Mouse (Mus musculus) hindbrain, embryonic 10.5 days (tissue): ENCODE data around the gene Nat8f1. TPM values are rescaled to one million over a fixed set of nuclear protein-coding genes. Genes with fewer than 3 reads are reported as not detected.
"Not testable (repeated sequence)": the region's sequence is repeated elsewhere in the genome, so short reads cannot be mapped to it uniquely, and the experiment has no call there.

ENCODE experiments used
- DNase-seq: peaks from one replicate; pipeline ENCODE4 v3.0.0-alpha.2; 2017; ENCODE audit warnings: low spot score
- H3K27ac ChIP-seq: fragments of 300-500 bp; sonication (generic); 2 replicates; pipeline ENCODE4 v1.5.1; 2016; ENCODE audit warnings: mild to moderate bottlenecking, moderate library complexity
- H3K27me3 ChIP-seq: fragments of 300-500 bp; sonication (generic); 2 replicates; pipeline ENCODE4 v1.6.1; 2016; ENCODE audit warnings: mild to moderate bottlenecking; ENCODE audit not compliant: poor library complexity, insufficient read depth, severe bottlenecking
- H3K36me3 ChIP-seq: fragments of 300-500 bp; sonication (generic); 2 replicates; pipeline ENCODE4 v1.6.1; 2016; ENCODE audit warnings: mild to moderate bottlenecking, moderate library complexity
- H3K4me1 ChIP-seq: fragments of 300-500 bp; sonication (generic); replicated peaks from 2 replicates; pipeline ENCODE4 v1.6.1; 2016; ENCODE audit warnings: mild to moderate bottlenecking
- H3K4me3 ChIP-seq: fragments of 300-500 bp; sonication (generic); 2 replicates; pipeline ENCODE4 v1.5.1; 2016; ENCODE audit warnings: mild to moderate bottlenecking, moderate library complexity
- H3K9me3 ChIP-seq: fragments of 300-500 bp; sonication (generic); 2 replicates; pipeline ENCODE4 v1.6.1; 2016; ENCODE audit warnings: mild to moderate bottlenecking, moderate library complexity
- WGBS: fragments of 180-500 bp; shearing (Covaris S2); methylation state at CpG from one replicate; pipeline ENCODE4 v1.1.7; 2016; 5-methylcytosine and 5-hydroxymethylcytosine counted together
- polyA plus RNA-seq: library from polyadenylated mRNA; unstranded; fragments of >200 nt; fragmentation: Nextera tagmentation; extraction: Ambion mirVana; gene quantifications from 2 replicates; pipeline ENCODE4 v1.2.1, GENCODE M21; 2016

The Nat8f1 gene
- polyA plus RNA-seq, 1 experiment from 2014 or later = 7.2 TPM

DNA sequence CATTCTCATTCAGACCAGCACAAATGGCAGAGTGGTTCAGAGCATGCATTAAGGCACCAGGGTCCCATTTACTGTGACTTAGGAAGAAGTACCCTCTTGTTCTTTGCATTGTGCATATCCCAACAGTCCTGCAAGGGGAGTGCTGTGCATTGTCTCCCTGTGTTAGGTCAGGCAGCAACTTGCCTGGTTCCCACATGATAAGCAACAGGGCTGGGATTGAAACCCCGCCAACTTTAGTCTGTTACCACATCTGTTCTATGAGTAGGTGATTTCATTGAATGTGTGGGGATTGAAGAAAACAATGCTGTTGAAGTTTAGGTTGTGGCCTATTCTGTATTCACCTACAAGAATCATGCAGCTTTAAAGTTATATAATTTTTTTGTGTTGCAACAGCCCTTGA lies 11.2 kb upstream of the Nat8f1 start:
- DNase-seq = no peak
- no peak overlapping the region for H3K4me3 ChIP-seq
- no peaks in the 10 kb centered on the region for H3K4me1 ChIP-seq
- no peaks in the 10 kb centered on the region for H3K9me3 ChIP-seq
- H3K36me3 ChIP-seq = peaks cover 88% of the 10 kb centered on the region
- 84% methylated on average over 1 of the region's 1 CpGs for whole genome bisulfite sequencing
- no peaks in the 10 kb centered on the region for H3K27me3 ChIP-seq
- H3K27ac ChIP-seq = no peak overlapping the region

DNA sequence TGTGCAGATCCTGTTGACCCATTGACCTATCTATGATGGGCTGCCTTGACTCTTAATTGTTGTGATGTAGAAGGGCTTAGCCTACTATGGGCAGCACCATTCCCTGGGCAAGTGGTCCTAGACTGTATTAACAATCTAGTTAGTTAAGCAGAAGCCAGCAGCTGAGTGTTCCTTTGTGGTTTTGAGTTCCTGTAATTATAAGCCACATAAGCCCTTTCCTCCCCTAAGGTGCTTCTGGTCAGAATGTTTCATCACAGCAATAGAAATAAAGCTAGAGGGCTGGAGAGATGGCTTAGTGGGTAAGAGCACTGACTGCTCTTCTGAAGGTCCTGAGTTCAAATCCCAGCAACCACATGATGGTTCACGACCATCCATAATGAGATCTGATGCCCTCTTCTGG lies 8.2 kb upstream of the Nat8f1 start:
- Histone ChIP-seq H3K36me3 (peaks cover 70% of the 10 kb centered on the region), H3K4me1 (no peaks in the 10 kb centered on the region), H3K9me3 (no peaks in the 10 kb centered on the region), H3K27ac (no peak overlapping the region), H3K27me3 (no peaks in the 10 kb centered on the region), H3K4me3 (no peak overlapping the region)
- no peak for DNase-seq
- WGBS = 95% methylated on average over 1 of the region's 1 CpGs

DNA sequence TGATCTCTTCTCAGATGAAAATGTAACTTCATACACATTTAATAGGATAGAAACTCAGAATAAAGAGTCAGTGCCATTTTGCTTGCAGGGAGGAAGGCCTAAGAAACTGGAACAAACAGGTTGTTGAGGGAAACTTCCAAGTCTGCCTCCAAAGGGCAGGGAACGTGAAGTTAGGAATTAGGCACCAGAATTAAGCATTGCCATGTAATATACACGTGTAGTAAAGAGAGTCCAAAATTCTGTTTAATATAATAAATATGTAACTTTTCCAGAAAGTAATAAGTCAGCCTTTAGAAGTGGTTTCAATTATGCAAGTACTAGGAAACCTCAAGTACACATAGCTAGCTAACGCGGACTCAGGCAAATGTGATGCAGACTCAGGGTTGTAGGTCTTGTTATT lies 3.9 kb upstream of the Nat8f1 start:
- no peaks in the 10 kb centered on the region for H3K27me3 ChIP-seq
- peaks cover 28% of the 10 kb centered on the region for H3K36me3 ChIP-seq
- H3K27ac ChIP-seq = no peak overlapping the region
- H3K9me3 ChIP-seq = no peaks in the 10 kb centered on the region
- peaks cover 16% of the 10 kb centered on the region for H3K4me1 ChIP-seq
- WGBS = 92% methylated on average over 4 of the region's 4 CpGs
- no peak for DNase-seq
- no peak overlapping the region for H3K4me3 ChIP-seq

DNA sequence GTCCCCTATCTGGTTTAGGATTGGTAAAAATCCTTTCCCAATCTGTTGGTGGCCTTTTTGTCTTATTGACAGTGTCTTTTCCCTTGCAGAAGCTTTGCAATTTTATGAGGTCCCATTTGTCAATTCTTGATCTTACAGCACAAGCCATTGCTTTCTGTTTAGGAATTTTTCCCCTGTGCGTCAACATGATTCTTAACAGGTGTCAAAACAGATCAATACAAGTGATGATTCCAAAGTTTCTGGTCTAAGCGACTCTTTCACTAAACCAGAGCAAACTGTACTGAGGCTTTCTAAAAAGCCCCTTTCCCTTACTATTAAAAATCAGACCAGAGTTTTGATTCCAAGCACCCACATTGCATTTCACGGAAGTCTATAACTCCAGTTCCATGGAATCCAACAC lies 2.9 kb upstream of the Nat8f1 start:
- WGBS = 93% methylated on average over 3 of the region's 3 CpGs
- H3K27me3 ChIP-seq, DNase-seq, H3K4me3 ChIP-seq, H3K27ac ChIP-seq, H3K9me3 ChIP-seq: not testable (repeated sequence)
- Histone ChIP-seq H3K4me1 (peaks cover 17% of the 10 kb centered on the region), H3K36me3 (peaks cover 20% of the 10 kb centered on the region)

DNA sequence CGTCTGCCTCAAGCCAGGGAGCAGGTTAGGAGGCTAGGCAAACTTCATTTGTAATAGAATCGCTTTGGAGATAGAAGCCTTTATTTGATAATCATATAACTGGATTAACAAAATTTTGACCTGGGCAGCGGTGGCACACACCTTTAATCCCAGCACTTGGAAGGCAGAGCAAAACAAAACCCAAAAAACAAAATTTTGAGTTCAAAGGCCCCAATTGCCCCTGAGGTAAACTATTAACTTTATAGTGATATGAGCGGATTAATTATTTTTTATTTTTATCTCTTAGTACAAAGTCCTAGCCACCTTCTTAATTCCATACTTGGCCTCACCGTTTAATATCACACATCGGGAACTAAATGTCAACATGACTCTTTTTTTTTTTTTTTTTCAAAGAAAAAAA lies 1.1 kb upstream of the Nat8f1 start:
- H3K4me1 ChIP-seq = peaks cover 17% of the 10 kb centered on the region
- no peaks in the 10 kb centered on the region for H3K9me3 ChIP-seq
- peak overlapping the region; percentile 91 for H3K27ac ChIP-seq
- DNase-seq = no peak
- peaks cover 5% of the 10 kb centered on the region for H3K36me3 ChIP-seq
- no peaks in the 10 kb centered on the region for H3K27me3 ChIP-seq
- 83% methylated on average over 6 of the region's 6 CpGs for WGBS
- H3K4me3 ChIP-seq = peak overlapping the region; percentile 66

DNA sequence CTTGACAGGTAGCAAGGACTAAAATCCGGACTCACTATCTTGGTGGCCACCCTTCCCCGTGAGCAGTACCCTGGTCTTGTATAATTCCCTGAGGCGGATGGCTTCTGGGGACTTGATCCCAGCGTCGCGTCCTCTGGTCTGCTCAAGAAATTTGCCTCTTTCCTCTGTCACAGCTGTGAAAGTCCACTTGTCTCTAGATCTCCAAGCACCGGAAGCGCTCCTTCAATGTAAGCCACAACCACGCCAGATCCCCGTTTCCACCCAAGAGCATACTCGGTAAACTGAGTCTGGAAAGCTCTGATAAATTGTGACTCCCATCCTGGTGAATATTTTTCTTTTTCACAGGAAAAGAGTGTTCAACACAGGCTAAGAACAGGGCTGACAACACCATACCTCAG lies 347 bp downstream of the Nat8f1 start:
- DNase-seq = no peak
- Histone ChIP-seq H3K4me3 (peak overlapping the region; percentile 66), H3K27me3 (no peaks in the 10 kb centered on the region), H3K9me3 (no peaks in the 10 kb centered on the region), H3K36me3 (no peaks in the 10 kb centered on the region), H3K27ac (peak overlapping the region; percentile 91), H3K4me1 (peaks cover 17% of the 10 kb centered on the region)
- 4% methylated on average over 11 of the region's 11 CpGs for WGBS

DNA sequence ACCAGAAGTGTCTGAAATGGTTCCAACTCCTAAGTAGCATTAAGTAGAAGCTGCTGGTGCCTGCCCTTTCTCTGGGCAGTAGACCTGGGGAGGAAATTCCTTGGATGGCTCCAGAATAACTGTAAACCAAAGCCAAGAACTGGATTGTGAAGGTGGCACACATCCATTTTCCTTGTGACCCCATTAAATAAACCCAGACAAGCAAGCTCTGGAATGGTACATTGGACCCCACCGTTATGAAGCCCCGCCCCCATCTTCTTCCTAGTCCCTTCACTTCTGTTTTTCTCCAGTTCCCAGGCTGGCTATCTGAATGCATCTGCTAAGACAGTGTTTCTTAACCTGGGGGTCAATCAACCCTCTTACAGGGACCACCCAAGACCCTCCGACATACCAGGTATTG lies 3.9 kb downstream of the Nat8f1 start, which contains the start of gene Tprkb:
Gene Tprkb, plus strand, starts transcription at position 279 of the 400 bp plus-strand sequence.
- Histone ChIP-seq H3K9me3 (no peaks in the 10 kb centered on the region), H3K27me3 (no peaks in the 10 kb centered on the region), H3K36me3 (no peaks in the 10 kb centered on the region), H3K4me1 (peaks cover 16% of the 10 kb centered on the region), H3K4me3 (no peak within 1 kb of the TSS), H3K27ac (no peak within 1 kb of the TSS)
- 86% methylated on average over 3 of the region's 3 CpGs for WGBS
- no peak for DNase-seq

DNA sequence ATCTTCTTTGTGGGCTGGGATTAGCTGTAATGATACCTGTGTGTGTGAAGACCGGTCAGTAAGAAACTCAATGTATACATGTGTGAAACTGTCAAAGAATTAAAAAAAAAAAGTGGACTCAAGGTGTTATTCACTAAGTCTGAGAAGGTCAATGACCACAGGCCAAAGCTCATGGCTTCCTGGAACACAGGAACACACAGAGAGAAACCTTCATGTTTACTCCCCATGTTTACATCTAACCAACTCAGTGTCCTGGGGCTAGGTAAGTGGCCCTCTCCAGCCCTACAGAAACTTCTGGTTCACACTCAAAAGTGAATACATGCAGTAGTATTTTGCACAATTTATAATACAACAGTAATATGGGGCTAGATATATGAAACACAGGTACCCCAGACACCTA lies 5.8 kb downstream of the Nat8f1 start:
- peaks cover 4% of the 10 kb centered on the region for H3K4me1 ChIP-seq
- H3K36me3 ChIP-seq = no peaks in the 10 kb centered on the region
- 96% methylated on average over 1 of the region's 1 CpGs for WGBS
- no peaks in the 10 kb centered on the region for H3K9me3 ChIP-seq
- DNase-seq = no peak
- H3K27ac ChIP-seq = no peak overlapping the region
- no peaks in the 10 kb centered on the region for H3K27me3 ChIP-seq
- no peak overlapping the region for H3K4me3 ChIP-seq

DNA sequence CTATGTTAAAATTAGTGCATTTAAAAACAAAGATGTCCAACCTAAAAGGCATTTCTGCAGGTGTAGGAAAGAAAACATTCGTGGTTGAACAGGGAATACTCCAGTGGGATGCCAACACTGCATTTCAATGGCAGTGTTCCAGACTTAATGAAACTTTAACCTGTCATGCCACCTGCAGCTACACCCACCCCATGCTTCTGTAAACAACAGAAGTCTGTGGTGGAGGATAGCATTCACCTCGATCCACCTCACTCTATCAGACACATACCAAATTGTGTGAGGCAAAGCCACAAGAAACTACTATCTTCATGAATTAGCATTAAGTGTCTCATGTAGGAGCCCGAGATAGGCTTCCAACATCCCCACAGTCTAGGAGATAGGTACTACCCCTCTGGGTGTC lies 7.1 kb downstream of the Nat8f1 start:
- WGBS = 77% methylated on average over 3 of the region's 3 CpGs

DNA sequence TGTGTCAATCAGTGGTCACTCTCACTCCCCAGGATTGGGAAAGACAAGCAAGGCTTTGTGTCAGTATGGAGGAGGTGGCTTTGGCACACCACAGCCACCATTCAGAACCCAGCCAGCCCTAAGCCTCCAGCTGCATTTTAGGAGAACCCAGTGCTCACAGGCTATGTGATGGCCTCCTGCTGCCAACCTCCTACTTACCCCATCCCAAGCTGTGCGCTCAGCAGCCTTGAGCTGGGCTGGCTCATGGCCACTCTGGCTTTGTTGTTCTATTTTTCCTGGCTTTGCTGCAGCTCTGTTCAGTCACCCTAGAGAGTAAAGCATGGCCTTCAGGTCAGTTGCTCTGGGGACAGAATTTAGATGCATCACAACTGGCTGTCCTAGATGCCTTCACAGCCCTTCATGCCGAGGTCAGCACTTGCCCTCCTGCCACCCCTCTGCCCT lies 8.6 kb downstream of the Nat8f1 start:
- not testable (repeated sequence) for DNase-seq, H3K27ac ChIP-seq, H3K27me3 ChIP-seq, H3K4me1 ChIP-seq, H3K36me3 ChIP-seq, H3K9me3 ChIP-seq, H3K4me3 ChIP-seq
- 59% methylated on average over 2 of the region's 2 CpGs for WGBS

More for the DNA sequence above, 7.1 kb downstream of the Nat8f1 start:
- Histone ChIP-seq H3K9me3 (no peaks in the 10 kb centered on the region), H3K27me3 (no peaks in the 10 kb centered on the region), H3K27ac (no peak overlapping the region), H3K4me3 (no peak overlapping the region), H3K4me1 (no peaks in the 10 kb centered on the region), H3K36me3 (no peaks in the 10 kb centered on the region)
- no peak for DNase-seq

DNA sequence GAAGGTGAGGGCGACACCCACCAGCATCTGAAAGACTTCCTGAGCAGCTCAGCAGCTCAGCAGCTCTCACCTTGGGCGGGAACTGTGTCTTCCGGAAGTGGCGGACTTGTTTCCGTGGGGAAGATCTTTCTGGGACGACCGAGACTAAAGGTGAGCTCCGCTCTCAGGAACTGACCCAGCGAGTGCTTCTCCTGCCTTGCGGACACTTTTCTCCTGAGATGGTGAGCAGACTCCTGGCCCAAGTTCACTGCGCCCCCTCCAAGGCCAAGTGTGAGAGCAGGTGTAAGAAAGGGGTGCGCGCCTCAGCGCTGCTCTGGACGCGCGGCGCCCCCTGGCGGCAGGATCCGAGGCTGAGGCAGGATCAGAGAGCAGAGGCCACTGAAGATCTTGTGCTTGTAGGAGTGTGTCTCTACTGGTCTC lies 10.8 kb downstream of the Nat8f1 start, which contains the start of gene Nat8f4:
Gene Nat8f4, minus strand, starts transcription at position 243 of the 420 bp plus-strand sequence.
- H3K4me1 ChIP-seq, H3K27me3 ChIP-seq, H3K9me3 ChIP-seq, H3K36me3 ChIP-seq: not testable (repeated sequence)
- peak within 1 kb of the TSS; percentile 48 for H3K4me3 ChIP-seq
- H3K27ac ChIP-seq = peak within 1 kb of the TSS; percentile 45; the same call in 1 of the 2 replicates
- 17% methylated on average over 20 of the region's 20 CpGs for WGBS
- DNase-seq = peak; percentile 59

DNA sequence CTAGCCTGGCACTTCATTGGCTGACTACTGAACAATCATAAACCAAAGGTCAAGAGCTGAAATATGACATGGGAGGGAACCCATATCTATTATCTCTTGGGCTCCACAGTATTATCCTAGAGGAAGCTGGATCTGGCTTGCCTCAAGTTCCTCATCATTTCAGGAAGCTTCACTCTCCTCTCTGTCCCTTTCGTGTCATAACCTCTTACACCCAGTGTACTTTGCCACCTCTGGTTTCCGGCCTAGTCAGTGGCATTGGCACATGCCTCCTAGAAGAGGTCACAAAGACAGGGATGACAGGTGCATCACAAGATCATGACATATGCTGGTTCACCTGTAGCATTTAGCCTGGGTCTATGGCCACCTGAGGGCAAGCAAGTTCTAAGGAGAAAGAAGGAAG lies 13.2 kb downstream of the Nat8f1 start:
- Histone ChIP-seq H3K9me3 (no peaks in the 10 kb centered on the region), H3K27ac (no peak overlapping the region), H3K4me3 (no peak overlapping the region), H3K36me3 (no peaks in the 10 kb centered on the region), H3K27me3 (no peaks in the 10 kb centered on the region), H3K4me1 (no peaks in the 10 kb centered on the region)
- no peak for DNase-seq
- WGBS = 93% methylated on average over 2 of the region's 2 CpGs

DNA sequence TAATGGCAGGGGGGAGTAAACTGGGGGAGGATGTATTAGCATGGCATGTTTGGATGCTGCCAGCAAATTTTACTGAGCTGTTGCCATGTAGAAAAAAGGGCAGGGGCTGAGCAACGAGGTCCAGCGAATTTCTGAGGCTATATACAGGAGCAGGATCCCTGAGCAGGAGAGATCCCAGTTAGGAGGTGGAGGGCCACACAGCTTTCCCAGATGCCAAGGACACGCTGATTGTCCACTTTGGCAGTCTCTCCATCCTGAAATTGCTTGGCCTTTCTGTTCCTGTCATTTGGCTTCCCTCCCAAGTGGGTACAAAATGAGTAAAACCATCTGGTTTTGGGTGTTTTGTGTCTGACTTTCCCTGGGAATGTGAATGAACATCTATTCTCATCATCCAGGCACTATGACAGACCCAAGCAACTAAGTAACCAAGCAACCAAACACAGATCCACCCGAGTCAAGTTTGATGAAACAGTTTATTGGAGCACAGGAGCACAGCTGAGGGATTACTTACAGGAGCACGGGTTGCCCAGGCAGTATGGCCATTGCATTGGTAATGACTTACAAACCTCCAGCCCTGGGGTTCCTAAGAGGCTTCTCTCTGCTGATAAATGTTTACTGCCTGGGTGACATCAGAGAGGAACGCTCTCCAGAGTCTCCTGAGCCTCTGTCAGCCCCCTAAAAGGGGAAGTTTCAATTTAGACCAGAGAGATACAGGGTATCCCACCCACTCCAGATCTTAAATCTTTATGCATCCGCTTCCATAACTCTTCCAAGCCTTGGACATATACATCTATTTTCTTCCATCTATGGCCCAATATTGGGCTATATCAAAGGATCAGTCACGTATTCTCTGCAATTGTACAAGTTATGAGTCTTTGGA lies 16.7 kb downstream of the Nat8f1 start:
- H3K4me3 ChIP-seq, H3K27ac ChIP-seq, DNase-seq, H3K9me3 ChIP-seq, H3K36me3 ChIP-seq, H3K4me1 ChIP-seq, H3K27me3 ChIP-seq: not testable (repeated sequence)
- WGBS = 83% methylated on average over 7 of the region's 8 CpGs
